Mouse (Mus musculus) erythroblast, embryonic 14.5 days (primary cell): ENCODE results near the gene Tnfsf14. TPM values are rescaled to one million over a fixed set of nuclear protein-coding genes. Genes with fewer than 3 reads are reported as not detected.
A peak's percentile ranks its signal among the peaks of the same experiment; 100 is the strongest.

Source experiments
- H3K27me3 ChIP-seq: 2 replicates; pipeline ENCODE4 v1.6.1; 2012; ENCODE audit warnings: inconsistent platforms; ENCODE audit not compliant: control insufficient read depth
- H3K36me3 ChIP-seq: 2 replicates; pipeline ENCODE4 v1.6.1; 2012; ENCODE audit warnings: mild to moderate bottlenecking, inconsistent platforms; ENCODE audit not compliant: control insufficient read depth
- H3K4me1 ChIP-seq: 2 replicates; pipeline ENCODE4 v1.6.1; 2012; ENCODE audit warnings: inconsistent platforms; ENCODE audit not compliant: control insufficient read depth
- H3K4me3 ChIP-seq: replicated peaks from 2 replicates; pipeline ENCODE3; 2012; ENCODE audit warnings: moderate library complexity, mild to moderate bottlenecking, inconsistent platforms
- H3K9me3 ChIP-seq: 2 replicates; pipeline ENCODE4 v1.6.1; 2012; ENCODE audit warnings: low read length, inconsistent platforms, mixed read lengths; ENCODE audit not compliant: control insufficient read depth
- GATA1 ChIP-seq: IDR thresholded peaks from 2 replicates; pipeline ENCODE4 v1.6.1; 2012; ENCODE audit warnings: low read length, inconsistent platforms, mixed read lengths
- TAL1 ChIP-seq: IDR thresholded peaks from 3 replicates; pipeline ENCODE4 v1.6.1; 2012; ENCODE audit warnings: low read length, inconsistent platforms, mixed read lengths
- polyA plus RNA-seq: library from polyadenylated mRNA; stranded (reverse); fragments of >175 nt; gene quantifications from 2 replicates; pipeline ENCODE4 v1.2.3, GENCODE M21; 2012

Gene Tnfsf14
- polyA plus RNA-seq, 1 experiment, result 0.02 TPM

DNA sequence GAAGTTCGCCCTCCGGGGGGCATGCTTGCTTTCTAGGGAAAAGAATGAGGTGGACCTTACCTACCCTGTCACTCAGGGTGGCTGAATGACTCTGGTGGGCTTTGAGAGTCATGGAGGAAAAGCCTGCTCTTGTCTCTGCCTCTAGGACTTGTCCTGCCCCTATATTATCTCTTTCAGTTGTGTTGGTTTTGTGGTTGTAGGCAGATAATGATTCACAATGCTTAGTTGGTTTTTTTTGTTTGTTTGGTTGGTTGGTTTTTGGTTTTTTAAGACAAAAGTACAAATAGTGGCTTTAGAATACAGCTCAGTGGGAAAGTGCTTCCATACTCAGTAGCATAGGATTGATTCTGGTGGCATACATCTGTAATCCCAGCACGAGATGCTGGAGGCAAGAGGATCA lies 34.9 kb upstream of the Tnfsf14 start:
- Histone ChIP-seq H3K27me3 (no peaks in the 10 kb centered on the region), H3K36me3 (peaks cover 5% of the 10 kb centered on the region; the same call in 1 of the 2 replicates), H3K9me3 (no peaks in the 10 kb centered on the region), H3K4me3 (no peak overlapping the region), H3K4me1 (no peaks in the 10 kb centered on the region; the same call in 1 of the 2 replicates)
- TF ChIP-seq TAL1, result no peak
- no peak for TF ChIP-seq GATA1

DNA sequence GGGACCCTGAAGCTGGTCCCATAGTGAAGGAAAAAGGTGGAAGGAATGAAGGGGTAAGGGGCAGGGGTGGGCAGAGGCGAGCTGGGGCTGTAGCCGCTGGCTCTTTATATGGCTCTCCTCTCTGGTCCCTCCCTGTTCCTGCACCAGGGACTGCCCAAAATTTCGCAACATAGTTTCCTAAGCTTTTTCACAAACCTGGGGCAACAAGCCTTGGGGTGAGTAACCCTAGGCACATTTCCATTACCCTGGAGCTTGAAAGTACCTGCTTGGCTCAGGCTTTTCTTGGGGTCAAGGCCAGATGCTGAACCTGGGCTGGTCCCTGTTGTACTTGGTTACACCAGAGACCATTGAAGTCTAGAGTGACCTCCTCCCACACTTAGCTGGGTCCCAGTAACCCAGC lies 34.0 kb upstream of the Tnfsf14 start, which contains the start of gene C3:
C3 (minus strand) TSS at position 123 of the 400 bp plus-strand sequence.
- Histone ChIP-seq H3K4me3 (peak within 1 kb of the TSS; percentile 42), H3K4me1 (no peaks in the 10 kb centered on the region; the same call in 1 of the 2 replicates), H3K27me3 (no peaks in the 10 kb centered on the region), H3K36me3 (peaks cover 5% of the 10 kb centered on the region; the same call in 1 of the 2 replicates), H3K9me3 (no peaks in the 10 kb centered on the region)
- TF ChIP-seq TAL1, result no peak
- no peak for TF ChIP-seq GATA1

DNA sequence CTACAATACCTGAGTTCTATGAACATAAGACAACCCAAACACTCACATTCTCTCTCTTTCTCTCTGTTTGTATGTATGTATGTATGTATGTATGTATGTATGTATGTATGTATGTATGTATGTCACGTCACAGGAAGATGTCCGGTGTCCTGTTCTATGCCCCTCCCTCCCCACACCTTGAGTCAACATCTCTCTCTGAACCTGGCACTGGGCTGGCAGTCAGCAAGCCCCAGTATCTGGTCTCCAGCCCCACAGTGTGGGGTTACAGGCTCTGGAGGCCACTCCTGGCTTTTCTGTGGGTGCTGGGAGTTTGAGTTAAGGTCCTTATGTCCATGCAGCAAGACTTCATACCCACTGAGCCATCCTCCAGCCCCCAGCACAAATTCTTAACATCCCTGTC lies 33.5 kb upstream of the Tnfsf14 start:
- no peak for TF ChIP-seq TAL1
- TF ChIP-seq GATA1, result no peak
- Histone ChIP-seq H3K36me3 (peaks cover 8% of the 10 kb centered on the region; the same call in 1 of the 2 replicates), H3K4me1 (no peaks in the 10 kb centered on the region; the same call in 1 of the 2 replicates), H3K4me3 (peak overlapping the region; percentile 42), H3K27me3 (no peaks in the 10 kb centered on the region), H3K9me3 (no peaks in the 10 kb centered on the region)

GRCm38 (mm10) chr17:57223313-57223712 lies 29.3 kb upstream of the Tnfsf14 start:
- H3K27me3 ChIP-seq, result no peaks in the 10 kb centered on the region

DNA sequence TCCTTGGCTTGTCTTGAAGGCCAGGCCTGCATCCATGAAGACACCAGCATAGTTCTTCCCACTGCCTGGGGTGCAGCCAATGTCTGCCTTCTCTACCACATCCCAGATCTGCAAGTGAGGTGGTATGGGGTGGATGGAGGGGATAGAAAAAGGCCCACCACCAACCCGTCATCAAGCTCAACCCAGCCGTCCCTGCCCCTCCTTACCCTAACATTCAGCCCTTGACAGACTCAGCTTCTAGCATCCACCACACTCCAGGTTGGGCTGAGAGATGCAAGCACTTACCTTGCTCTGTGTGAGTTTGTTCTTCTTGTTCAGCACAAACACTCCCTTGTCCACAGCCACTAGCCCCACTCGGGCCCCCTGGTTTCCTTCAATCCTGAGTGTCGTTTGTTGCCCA lies 27.9 kb upstream of the Tnfsf14 start:
- Histone ChIP-seq H3K27me3 (no peaks in the 10 kb centered on the region), H3K9me3 (no peaks in the 10 kb centered on the region), H3K4me1 (no peaks in the 10 kb centered on the region), H3K4me3 (no peak overlapping the region), H3K36me3 (peaks cover 24% of the 10 kb centered on the region; the same call in 1 of the 2 replicates)
- TF ChIP-seq GATA1 (no peak), TAL1 (no peak)

More at GRCm38 (mm10) chr17:57223313-57223712, 29.3 kb upstream of the Tnfsf14 start:
- Histone ChIP-seq H3K4me1 (no peaks in the 10 kb centered on the region), H3K9me3 (no peaks in the 10 kb centered on the region), H3K36me3 (peaks cover 17% of the 10 kb centered on the region; the same call in 1 of the 2 replicates), H3K4me3 (no peak overlapping the region)
- TF ChIP-seq TAL1 (no peak), GATA1 (no peak)

DNA sequence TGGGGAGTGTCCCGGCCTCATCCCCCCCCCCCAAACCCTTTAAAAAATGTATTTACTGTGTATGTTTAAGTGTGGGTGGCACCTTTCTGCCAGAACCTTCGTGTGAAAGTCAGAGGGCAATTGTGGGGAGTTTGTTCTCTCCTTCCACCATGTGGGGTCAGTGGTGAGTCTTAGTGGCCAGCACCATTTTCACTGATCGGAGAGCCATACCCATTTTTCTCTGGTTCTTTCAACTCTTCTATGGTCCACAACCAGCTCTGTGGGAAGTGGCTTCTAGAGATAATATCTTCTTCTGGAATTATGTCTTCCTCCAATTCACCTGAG lies 25.9 kb upstream of the Tnfsf14 start:
- Histone ChIP-seq H3K9me3 (no peaks in the 10 kb centered on the region), H3K36me3 (peaks cover 28% of the 10 kb centered on the region; the same call in 1 of the 2 replicates), H3K27me3 (no peaks in the 10 kb centered on the region), H3K4me1 (no peaks in the 10 kb centered on the region), H3K4me3 (no peak overlapping the region)
- TF ChIP-seq TAL1, result no peak
- TF ChIP-seq GATA1, result no peak

DNA sequence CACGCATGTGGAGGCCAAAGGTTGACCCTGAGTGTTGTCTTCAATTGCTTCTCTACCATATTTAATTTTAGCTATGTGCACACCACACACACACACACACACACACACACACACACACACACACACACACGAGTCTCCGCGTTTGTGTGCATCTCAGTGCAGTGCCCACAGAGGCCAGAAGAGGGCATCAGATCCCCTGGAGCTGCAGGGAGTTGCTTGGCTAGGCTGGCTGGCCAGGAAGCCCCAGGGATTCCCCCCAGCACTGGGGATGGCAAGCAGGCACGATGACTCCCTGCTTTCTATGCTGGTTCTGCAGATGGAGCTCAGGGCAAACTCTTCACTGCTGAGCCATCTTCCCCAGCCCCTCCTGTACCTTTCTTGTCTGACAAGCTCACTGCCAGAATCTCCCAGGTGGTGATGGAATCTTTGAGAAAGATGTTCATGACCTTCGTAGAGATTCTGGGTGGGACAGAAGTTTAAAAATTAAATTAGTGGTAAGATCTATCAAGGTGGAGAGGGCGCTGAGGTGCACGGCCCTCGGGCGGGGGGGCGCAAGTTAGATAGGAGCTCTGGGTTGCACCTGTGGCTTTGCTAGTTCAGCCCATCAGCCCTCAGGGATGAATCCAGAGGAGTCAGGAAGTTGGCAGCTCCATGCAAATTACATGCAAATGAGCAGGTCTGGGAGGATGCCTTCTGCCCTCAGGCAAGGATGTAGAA lies 25.3 kb upstream of the Tnfsf14 start:
- Histone ChIP-seq H3K27me3 (no peaks in the 10 kb centered on the region), H3K4me3 (no peak overlapping the region), H3K4me1 (no peaks in the 10 kb centered on the region), H3K36me3 (peaks cover 28% of the 10 kb centered on the region; the same call in 1 of the 2 replicates), H3K9me3 (no peaks in the 10 kb centered on the region)
- TF ChIP-seq TAL1 (no peak), GATA1 (no peak)

DNA sequence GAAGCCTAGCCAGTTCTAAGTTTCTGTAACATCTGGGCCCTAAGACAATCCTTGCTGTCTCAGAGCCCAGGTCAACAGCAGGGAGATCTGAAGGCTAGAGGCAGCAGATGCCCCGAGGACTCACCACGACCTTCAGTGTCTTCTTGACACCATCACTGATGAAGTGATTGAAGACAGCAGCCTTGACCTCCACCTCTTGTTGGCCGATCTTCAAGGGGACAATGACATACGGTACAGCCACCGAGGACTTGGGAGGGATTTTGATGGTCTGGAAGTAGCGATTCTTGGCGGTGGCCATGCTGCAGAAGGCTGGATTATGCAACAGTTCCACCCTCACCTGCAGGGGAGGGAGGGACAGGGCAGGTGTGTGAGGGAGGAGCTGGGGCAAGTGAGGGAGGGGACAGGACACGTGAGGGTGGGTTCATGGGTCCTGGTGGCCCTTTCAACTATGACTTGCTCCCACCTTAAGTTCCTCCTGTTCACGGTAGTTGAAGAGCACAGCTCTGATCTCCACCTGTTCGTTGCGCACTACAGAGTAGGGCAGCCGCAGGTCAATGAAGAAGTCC lies 24.4 kb upstream of the Tnfsf14 start:
- Histone ChIP-seq H3K36me3 (peaks cover 26% of the 10 kb centered on the region; the same call in 1 of the 2 replicates), H3K27me3 (no peaks in the 10 kb centered on the region), H3K4me1 (no peaks in the 10 kb centered on the region), H3K4me3 (no peak overlapping the region), H3K9me3 (no peaks in the 10 kb centered on the region)
- no peak for TF ChIP-seq TAL1
- no peak for TF ChIP-seq GATA1

GRCm38 (mm10) chr17:57214676-57215387 lies 20.9 kb upstream of the Tnfsf14 start:
- H3K36me3 ChIP-seq, result peaks cover 28% of the 10 kb centered on the region; the same call in 1 of the 2 replicates
- H3K27me3 ChIP-seq, result no peaks in the 10 kb centered on the region
- TF ChIP-seq GATA1 (no peak), TAL1 (no peak)
- no peaks in the 10 kb centered on the region for H3K9me3 ChIP-seq
- H3K4me1 ChIP-seq, result no peaks in the 10 kb centered on the region
- H3K4me3 ChIP-seq, result no peak overlapping the region
